Mouse (Mus musculus) stomach, postnatal 0 days (tissue): ENCODE results near the gene Sele.

ENCODE experiments used
- CTCF ChIP-seq: IDR thresholded peaks from 2 replicates; pipeline ENCODE4 v1.5.1; 2016; ENCODE audit warnings: antibody characterized with exemption, low read depth, mild to moderate bottlenecking, moderate library complexity
- EP300 ChIP-seq: optimal IDR thresholded peaks from 2 replicates; pipeline ENCODE3; 2016; ENCODE audit warnings: antibody characterized with exemption

GRCm38 (mm10) chr1:164040385-164041135, 7.5 kb upstream of the Sele start:
- TF ChIP-seq EP300 (no peak), CTCF (no peak)
